Mouse (Mus musculus) embryonic fibroblast, embryonic 13.5 days (primary cell): Measurements from ENCODE around the gene Tead1.

Experiments
- CTCF ChIP-seq: IDR thresholded peaks from 2 replicates; pipeline ENCODE4 v1.5.1; 2011; ENCODE audit warnings: mild to moderate bottlenecking, control low read depth, low read length, moderate library complexity, borderline replicate concordance; ENCODE audit not compliant: insufficient read depth
- POLR2A ChIP-seq: IDR thresholded peaks from 2 replicates; pipeline ENCODE4 v1.6.1; 2011; ENCODE audit warnings: low read depth, mild to moderate bottlenecking, control low read depth, low read length, moderate library complexity

- TF ChIP-seq POLR2A: no peak
- no peak for TF ChIP-seq CTCF
These were observed 149.0 kb downstream of the Tead1 start for GRCm38 (mm10) chr7:112828016-112828695.
